Mouse (Mus musculus) embryo, embryonic 10.5 days (tissue): Measurements from ENCODE around the gene Fam184a.

Experiments used
- DNase-seq: peaks from one replicate; pipeline ENCODE4 v3.0.0-alpha.2; 2015; ENCODE audit warnings: low spot score

The Fam184a gene

GRCm38 (mm10) chr10:53750955-53751652, at the start of gene Fam184a:
TSS of gene Fam184a (minus strand) at chr10:53751123.
- peak; percentile 67 for DNase-seq

DNA sequence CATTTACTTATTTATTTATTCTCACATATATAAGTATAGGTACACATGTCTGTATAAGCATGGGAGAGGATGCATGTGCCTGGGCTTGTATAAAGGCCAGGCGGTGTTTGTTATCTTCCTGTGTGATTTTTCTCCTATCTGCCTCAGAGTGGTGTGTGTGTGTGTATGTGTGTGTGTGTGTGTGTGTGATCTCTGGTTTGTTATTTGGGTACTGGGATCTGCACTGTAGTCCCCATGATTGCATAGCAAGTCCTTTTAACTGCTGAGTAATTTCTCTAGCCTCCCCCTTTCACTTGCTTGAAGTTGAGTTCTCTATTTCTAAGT, 45.3 kb upstream of the Fam184a start:
- DNase-seq: no peak

DNA sequence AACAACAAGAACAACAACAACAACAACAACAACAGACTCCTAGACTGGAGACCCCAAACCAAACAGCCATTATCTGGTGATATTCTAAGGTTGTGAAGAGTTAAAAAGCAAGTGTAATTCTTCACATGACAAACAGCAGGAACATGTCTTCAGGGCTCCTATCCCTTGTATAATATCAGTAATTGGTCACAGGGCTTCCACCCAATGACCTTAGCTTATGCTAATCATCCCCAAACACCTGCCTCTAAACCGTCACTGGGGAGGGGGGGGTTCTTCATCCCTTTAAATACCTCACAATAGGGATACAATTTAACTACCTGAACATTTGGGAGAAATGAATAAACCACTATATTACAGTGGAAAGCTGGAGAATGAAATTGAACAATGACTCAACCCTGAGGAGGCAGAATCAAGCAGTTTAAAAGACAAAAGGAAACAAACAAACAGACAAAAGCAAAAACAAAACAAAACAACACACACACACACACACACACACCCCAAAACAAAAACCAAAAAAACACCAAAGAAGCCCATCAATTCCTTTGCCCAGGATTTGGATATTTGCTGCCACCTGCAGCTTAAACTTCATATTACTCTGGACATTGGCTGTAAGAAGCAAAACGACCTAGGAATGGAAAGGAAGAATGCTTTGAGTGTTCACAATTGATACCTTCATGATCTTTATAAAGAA, 44.8 kb upstream of the Fam184a start:
- DNase-seq: peak; percentile 57

- no peak for DNase-seq
Observed at GRCm38 (mm10) chr10:53791281-53791680, 40.4 kb upstream of the Fam184a start.

- no peak for DNase-seq
Observed at GRCm38 (mm10) chr10:53776591-53776990, 25.7 kb upstream of the Fam184a start.

DNA sequence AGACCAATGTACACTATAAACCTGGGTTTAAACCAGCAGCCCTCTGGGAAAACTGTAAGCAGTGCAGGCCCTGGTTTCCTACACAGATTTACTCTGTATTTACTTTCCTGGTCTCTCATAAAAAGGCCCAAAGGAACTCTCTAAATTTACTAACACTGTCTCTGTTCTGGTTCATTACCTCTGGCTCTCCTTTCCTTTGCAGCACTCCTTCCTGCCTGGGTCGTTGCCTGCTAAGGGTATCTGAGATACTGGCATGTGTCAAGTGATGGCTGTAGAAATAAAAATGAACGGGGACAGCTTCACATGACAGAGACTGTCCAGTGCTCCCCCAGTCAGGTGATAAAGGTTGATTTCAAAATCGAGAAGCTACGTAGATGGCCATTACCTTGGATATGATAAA, 21.8 kb upstream of the Fam184a start:
- DNase-seq: no peak

DNA sequence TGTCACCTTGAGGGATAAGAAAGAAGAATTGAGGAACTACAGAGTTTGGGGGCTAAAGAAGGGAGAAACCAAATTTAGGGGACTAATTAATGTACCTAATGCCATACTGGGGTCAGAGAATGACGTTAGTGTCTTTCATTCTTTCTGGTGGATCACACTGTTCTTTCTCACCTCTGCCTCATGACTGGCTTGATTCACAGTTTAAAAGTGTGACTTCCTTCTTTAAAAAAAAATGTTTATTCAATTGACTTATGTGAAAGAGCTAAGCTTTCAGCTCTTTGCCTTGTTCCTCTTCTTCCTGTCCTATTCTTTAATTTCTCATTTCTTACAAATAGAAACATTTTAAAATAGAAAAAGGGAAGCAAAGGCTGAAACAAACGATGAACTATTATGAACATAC, 20.6 kb upstream of the Fam184a start:
- no peak for DNase-seq

GRCm38 (mm10) chr10:53768745-53769144, 17.8 kb upstream of the Fam184a start:
- no peak for DNase-seq

DNA sequence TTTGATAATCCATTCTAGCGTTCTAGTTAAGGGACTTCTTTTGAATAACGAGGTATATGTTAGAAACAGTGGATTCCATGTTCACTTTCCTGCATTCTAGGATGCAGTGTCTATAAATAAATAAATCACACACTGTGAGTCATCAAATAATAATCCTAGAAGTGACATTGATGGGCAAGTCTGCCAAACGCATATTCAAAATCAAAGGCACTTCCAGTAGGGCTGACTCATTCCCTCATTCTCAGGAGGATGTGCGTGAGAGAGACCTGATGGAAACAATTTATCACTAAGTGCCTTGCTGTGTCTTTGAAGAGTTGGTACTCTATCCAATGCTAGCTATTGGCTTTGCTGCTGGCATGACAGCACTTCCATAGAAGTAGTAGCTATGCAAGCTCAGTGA, 14.5 kb upstream of the Fam184a start:
- no peak for DNase-seq

DNA sequence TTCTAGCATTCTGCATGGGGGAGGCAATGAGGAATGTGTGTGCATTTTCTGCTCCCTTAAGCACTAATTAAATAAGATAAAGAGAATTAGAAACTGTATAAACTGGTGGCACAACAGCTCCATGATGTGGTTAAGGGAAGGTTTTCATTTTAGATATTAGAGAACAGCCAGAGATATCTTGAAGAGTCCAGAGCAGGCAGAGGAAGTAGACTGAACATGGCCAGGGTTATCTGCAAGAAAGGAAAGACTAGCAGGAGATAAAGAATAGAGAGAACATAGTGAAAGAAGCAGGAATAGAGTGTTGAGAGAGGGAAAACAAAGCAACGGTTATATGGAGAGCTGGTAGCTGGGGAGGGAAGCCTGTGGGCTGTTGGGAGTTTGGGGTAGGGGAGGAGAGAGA, 1.8 kb upstream of the Fam184a start:
- no peak for DNase-seq

DNA sequence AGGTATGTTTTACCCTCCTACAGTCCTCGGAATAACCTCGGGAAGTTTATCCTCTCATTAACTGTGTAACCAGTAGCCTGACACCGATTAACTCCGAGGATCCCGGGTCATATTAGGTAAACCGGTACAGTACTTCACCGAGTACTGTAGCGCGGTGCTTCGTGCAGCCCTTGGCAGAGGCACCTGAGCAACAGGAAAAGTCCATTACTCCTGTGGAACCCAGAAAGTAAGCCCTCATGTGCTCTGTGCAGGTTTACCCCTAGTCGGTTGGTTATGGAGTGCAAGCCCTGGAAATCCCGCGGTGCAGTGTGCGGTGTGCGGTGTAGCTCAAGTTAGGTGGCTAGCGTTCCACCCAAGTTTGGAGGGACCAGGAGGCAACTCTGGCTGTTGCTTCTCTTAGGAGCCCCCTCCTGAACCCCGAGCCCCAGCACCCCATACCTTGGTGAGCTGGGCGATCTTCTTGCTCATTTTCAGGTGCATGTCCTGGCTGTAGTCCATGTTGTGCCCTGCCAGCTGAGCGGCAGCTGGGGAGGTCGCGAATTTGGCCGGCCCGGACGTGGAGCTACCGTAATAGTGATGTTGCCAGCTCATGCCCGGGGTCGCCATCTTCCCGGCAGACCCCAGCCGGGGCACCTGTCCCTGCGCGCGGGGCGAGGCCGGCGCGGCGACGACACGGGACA, 508 bp downstream of the Fam184a start:
- peak; percentile 35 for DNase-seq

DNA sequence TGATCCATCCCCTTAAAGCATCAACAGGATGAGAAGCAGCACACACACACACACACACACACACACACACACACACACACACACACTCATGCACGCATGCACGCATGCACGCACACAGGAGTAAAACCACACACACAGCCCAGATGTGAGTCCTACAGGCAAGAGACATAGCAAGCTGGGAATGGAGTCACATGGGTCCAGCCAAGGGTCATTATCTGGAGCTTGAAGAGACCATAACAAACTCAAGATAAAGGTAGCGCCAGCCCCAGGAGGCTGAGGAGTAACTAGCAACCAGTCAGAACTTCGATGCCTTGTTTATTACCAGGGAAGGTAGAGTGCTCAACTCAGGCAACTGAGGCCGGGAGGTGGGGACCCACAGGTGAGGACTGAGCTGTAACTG, 4.9 kb downstream of the Fam184a start:
- no peak for DNase-seq

DNA sequence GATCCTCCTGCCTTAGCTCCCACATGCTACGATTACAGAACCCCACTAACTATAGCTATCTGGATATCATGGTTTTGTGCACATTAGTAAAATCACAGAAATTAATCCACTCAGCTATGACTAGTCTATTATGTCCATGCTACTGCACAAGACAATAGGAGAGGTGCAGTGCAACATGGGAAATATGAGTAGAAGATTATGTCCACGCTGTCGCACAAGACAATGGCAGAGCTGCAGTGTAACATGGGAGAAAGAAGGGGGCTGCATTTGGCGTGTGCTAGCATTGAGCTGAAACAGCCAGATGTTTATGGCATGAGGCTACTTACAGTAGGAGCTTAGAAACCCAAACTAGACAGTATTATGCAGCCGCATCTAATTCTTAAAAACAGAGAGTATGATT, 8.0 kb downstream of the Fam184a start:
- no peak for DNase-seq

- no peak for DNase-seq
Observed at GRCm38 (mm10) chr10:53740014-53740413, 10.9 kb downstream of the Fam184a start.

GRCm38 (mm10) chr10:53738842-53739241, 12.1 kb downstream of the Fam184a start:
- DNase-seq: no peak

- DNase-seq: no peak
Observed at GRCm38 (mm10) chr10:53735201-53735865, 15.6 kb downstream of the Fam184a start.

DNA sequence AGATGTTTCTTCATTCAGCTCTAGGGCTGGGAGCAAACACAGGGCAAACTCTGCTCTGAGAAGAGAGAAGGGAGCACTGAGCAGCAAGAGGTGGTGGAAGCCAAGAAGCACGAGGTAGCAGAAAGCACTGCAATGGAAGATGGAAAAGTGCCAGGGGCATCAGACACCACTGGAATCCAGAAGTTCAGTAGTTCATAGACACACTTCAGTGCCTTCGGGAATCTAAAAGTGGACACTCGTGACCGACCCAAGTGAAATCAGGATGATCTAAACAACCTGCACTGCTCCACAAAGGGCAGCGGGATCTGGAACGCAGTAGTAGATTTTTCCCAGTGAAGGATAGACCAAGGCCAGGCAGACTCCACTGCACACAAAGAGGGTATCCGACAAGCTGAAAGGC, 18.6 kb downstream of the Fam184a start:
- DNase-seq: no peak

DNA sequence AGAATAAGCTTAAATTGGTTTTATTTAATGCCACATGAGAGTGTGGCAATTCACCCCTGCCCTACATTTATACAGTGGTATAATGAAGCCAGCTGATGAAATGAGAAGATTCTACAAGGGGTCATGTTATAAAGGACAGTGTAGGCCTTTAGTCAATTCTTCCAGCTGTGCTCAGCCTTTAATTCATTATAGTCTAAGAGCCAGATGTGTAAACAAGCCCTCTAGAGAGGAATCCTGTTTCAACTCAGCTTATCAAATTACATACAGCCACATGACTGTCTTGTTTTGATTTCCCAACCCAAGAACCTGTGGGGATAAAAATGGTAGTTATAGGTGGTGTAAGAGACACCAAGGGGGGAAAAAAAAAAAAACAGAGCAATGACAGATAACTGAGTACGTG, 22.0 kb downstream of the Fam184a start:
- DNase-seq: peak; percentile 47

DNA sequence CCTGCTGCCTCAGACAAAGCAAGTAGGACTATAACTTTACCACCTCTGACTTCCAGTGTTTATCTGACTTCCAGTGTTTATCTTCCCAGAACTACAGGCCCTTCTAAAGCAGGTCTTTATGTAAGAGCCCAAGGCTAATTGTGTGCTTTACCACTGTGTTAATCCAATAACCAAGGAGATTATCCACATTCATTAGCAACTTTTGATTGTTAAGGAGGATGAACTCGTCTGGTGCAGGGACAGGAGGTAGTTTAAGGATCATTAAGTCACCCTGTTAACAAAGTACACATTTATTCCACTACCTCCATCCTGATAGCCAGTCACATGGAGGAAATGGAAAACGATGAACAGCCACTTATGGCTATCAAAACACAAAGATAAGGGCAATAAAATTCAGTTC, 25.6 kb downstream of the Fam184a start:
- no peak for DNase-seq

DNA sequence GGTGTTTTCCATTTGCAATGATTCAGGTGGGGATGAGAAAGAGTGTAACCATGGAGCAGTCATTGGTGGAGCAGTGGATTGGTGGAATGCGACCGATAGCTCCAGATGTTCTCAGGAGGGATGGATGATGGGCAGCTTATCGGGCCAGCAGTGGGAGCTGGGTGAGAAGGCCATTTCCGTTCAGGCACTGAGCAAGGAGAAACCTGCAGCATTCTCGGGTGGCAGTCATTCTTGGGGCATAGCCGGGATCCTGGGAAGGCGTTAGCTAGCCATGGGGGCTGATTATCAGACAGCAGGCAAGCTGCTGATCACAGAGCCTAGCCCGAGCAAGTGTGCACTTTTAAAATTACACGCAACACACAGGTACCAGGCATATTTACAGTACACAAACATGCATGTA, 46.4 kb downstream of the Fam184a start:
- no peak for DNase-seq

- no peak for DNase-seq
Observed at GRCm38 (mm10) chr10:53698531-53698930, 52.4 kb downstream of the Fam184a start.

GRCm38 (mm10) chr10:53694757-53695156, 56.2 kb downstream of the Fam184a start:
- no peak for DNase-seq

GRCm38 (mm10) chr10:53691263-53691662, 59.7 kb downstream of the Fam184a start:
- no peak for DNase-seq
